Mouse (Mus musculus) embryo, embryonic 11.5 days (tissue): ENCODE results near the gene Josd2.

ENCODE experiments used
- DNase-seq: peaks from one replicate; pipeline ENCODE4 v3.0.0-alpha.2; 2012; ENCODE audit warnings: low read depth, low spot score

Gene Josd2

DNA sequence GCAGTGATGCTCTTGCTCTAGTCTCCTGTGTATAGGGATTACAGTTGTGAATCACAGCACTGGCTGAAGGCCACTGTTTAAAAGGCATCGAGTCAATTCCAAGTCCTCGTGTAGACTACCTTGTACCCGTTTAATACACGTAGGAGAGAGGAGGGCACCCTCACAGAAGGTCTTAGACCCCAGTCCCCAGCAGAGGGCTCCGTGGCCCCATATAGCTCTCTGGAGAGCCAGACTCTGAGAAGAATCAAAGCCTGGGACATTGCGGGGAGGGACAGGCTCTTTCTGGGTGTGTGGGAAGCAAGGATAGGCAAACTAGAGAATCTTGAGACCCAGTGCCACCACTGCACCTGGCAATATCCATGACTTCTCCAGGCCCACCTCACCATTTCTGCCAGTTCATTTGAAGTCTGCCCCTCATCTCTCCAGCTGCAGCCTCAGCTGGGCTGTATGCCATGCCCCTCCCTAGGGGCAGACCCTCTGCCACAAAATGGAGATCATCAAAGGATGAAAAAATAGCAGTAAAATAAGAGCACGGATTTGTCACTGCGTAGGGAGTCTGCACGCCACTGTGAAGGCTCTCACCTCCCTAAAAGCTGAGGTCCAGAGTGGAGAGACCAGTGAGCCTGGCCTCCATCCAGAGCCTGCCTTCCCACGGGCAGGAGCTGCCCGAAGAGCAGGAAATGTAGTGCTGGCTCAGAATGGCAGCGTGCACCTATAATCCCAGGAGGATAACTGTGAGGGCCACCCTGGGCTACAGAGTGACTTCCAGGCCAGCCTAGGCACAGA is 21.5 kb upstream of the Josd2 start:
- no peak for DNase-seq

DNA sequence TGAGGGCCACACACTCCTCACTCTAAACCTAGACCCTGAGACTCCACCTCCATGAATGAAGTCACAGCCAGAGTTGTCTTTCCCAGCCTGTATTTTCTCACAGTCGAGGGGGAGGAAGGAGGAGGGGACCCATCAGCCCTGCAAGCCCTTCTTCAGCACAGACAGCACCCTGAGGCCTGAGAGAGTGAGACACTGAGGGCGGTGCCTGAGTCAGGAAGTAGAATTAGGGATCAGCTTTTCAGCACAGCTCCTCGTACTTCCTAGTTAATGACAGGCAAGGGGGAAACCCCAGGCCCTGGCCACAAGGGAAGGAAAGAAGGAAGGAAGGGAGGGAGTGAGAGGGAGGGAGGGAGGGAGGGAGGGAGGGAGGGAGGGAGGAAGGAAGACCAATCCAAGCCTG is 14.5 kb upstream of the Josd2 start:
- DNase-seq = no peak

DNA sequence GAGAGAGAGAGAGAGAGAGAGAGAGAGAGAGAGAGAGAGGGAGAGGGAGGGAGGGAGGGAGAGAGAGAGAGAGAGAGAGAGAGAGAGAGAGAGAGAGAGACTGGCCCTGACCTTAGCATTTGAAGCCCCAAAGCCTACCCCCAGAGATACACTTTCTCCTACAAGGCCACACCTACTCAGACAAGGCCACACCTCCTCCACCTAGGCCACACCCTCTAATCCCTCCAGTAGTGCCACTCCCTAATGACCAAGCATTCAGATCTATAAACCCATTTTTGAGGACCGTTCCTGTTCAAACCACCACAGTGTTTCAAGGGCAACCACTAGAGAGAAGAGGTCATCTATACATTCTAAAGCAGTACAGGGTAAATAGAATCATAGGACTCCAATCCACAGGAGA is 11.5 kb upstream of the Josd2 start:
- no peak for DNase-seq

DNA sequence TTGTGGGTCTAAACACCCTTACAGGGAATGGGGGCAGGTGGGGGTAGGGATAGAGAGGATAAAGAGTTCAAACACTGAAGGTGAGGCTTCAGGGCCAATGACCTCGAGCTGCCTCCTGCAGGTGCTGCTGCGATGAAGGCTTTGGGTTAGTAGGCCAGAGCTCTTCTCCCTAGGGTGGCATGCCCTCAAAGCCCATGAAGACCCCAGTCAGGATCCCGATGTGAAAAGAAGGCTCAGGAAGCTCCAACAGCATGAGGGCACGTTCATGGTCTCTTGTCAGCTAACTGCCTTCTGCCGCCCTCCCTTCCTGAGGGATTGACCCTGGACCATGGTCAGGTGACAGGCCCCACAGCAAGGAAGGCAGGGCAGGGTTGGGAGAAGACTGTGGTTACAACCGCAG is 7.7 kb upstream of the Josd2 start:
- no peak for DNase-seq

DNA sequence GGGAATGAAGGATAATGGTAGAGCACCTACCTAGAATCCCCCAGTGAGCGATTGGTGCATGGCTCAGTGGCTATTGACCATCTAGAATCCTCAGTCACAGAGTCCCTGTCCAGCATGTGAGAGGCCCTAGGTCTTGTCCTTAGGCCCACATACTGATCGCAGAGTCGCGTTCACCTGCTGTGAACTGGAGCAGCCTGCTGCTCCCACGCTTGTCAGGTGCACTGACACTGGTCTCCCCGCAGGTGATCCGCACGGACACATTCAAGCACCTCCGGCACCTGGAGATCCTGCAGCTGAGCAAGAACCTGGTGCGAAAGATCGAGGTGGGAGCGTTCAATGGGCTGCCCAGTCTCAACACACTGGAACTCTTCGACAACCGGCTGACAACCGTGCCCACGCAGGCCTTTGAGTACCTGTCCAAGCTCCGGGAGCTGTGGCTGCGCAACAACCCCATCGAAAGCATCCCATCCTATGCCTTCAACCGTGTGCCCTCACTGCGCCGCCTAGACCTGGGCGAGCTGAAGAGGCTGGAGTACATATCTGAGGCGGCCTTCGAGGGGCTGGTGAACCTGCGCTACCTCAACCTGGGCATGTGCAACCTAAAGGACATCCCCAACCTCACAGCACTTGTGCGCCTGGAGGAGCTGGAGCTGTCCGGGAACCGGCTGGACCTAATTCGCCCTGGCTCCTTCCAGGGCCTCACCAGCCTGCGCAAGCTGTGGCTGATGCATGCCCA is 6.8 kb upstream of the Josd2 start:
- no peak for DNase-seq

DNA sequence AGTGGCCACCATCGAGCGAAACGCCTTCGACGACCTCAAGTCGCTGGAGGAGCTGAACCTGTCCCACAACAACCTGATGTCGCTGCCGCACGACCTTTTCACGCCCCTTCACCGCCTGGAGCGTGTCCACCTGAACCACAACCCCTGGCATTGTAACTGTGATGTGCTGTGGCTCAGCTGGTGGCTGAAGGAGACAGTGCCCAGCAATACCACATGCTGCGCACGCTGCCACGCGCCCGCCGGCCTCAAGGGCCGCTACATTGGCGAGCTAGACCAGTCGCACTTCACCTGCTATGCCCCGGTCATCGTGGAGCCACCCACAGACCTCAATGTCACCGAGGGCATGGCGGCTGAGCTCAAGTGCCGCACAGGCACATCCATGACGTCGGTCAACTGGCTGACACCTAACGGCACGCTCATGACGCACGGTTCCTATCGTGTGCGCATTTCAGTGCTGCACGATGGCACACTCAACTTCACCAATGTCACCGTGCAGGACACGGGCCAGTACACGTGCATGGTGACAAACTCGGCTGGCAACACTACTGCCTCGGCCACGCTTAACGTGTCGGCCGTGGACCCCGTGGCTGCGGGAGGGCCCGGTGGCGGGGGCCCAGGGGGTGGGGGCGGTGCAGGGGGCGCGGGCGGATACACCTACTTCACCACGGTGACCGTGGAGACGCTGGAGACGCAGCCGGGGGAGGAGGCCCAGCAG is 6.1 kb upstream of the Josd2 start:
- no peak for DNase-seq

DNA sequence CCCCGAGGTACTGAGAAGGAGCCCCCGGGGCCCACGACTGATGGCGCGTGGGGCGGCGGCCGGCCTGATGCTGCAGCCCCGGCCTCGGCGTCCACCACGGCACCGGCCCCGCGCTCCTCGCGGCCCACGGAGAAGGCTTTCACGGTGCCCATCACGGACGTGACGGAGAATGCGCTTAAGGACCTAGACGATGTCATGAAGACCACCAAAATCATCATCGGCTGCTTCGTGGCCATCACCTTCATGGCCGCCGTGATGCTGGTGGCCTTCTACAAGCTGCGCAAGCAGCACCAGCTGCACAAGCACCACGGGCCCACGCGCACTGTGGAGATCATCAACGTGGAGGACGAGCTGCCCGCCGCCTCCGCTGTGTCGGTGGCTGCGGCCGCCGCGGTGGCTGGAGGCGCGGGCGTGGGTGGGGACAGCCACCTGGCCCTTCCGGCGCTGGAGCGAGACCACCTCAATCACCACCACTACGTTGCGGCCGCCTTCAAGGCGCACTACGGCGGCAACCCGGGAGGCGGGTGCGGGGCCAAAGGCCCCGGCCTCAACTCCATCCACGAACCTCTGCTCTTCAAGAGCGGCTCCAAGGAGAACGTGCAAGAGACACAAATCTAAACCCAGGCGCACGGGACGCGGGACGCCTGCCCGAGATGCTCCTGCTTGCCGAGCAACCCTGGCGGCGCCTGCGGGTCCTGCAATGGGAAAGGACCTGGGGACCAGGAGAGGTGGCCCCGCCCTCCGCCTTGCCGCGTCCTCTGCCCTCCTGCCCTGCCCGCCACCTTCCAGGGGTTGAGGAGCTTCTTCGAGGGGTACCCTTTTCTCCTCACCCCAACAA is 5.3 kb upstream of the Josd2 start:
- peak; percentile 51 for DNase-seq

DNA sequence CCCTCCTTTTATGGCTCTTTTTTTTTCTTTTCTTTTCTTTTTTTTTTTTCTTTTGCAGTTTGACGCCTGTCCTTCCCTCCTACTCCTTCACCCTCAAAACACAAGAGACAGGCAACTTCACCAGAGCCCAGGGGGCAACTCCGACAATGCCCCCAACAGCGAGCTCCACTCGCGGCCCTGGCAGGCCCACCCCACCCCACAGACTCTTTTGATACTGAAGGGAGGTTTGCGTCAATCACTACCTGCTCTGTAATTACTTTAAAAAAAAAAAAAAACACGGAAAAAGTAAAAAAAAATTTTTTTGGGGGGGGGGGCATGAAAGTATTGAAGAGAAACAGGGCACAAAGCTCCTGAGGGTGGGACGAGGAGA is 4.7 kb upstream of the Josd2 start:
- no peak for DNase-seq

DNA sequence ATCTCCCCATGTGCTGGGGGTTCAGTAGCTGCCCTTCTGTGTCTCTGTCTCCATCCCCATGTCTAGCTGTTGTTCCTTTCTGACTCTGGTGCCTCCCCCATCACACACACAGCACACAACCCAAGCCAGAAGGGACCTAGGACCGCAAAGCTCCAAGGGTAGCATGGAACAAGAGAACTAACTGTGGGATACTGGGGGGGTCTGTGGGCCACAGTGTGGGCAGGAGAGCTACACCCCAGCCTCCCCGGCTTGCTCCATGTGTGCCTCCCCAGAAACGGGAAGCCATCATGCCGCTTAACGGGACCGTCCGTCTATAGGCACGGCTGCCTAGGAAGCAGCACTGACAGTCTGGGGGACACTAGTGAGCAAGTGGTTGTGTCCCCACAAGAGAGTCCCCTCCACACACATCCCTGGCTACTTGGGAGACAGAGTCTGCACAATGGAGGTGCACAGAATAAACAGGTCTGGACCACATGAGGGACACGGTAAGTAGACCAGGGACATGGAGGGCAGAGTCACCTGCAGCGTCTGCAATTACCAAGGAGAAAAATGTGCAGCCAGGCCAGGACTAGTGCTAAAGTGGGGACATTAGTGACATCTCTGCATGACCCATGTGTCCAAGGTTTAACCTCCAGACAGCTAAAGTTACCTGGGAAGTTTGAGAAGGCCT is 4.1 kb upstream of the Josd2 start:
- DNase-seq = no peak

DNA sequence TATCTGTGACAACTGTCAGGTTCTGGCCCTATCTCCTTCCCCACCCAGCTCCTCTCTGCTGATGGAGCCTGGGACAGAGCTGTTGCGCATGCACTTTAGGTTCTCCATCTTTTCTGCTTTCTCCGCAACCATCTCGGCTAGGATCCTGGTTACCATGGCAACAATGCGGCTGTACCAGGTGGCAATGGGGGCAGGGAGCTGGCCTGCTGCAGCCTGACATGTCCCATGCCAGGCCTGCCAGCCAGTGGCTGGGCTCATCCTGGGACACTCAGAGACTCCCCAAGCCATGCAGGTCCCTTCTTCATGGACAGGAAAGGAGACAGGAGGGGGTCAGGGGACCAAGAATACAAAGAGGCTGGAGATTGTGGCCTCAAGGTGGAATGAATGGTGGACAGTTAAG is 3.3 kb upstream of the Josd2 start:
- no peak for DNase-seq

DNA sequence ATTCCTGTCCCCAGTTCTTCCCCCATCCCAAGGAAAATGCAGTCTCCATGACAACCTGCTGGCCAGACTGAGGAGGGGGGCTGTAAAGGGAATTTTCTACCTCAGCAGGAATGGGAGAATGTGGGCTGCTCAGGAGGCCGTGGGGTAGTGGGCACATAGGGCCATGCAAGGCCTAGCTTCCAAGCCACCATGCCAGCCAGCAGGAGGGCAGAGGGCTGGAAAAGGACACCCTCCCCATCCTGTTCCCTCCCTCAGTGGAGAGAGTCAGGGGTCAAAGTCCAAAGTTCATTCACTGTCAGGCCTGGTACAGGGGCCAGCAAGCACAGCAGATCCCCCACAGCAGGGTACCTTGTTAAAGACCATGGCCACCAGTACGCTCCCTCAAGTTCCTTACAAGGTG is 2.7 kb upstream of the Josd2 start, which contains the start of gene Aspdh:
Gene Aspdh, plus strand, starts transcription at position 281 of the 400 bp plus-strand sequence.
- no peak for DNase-seq

DNA sequence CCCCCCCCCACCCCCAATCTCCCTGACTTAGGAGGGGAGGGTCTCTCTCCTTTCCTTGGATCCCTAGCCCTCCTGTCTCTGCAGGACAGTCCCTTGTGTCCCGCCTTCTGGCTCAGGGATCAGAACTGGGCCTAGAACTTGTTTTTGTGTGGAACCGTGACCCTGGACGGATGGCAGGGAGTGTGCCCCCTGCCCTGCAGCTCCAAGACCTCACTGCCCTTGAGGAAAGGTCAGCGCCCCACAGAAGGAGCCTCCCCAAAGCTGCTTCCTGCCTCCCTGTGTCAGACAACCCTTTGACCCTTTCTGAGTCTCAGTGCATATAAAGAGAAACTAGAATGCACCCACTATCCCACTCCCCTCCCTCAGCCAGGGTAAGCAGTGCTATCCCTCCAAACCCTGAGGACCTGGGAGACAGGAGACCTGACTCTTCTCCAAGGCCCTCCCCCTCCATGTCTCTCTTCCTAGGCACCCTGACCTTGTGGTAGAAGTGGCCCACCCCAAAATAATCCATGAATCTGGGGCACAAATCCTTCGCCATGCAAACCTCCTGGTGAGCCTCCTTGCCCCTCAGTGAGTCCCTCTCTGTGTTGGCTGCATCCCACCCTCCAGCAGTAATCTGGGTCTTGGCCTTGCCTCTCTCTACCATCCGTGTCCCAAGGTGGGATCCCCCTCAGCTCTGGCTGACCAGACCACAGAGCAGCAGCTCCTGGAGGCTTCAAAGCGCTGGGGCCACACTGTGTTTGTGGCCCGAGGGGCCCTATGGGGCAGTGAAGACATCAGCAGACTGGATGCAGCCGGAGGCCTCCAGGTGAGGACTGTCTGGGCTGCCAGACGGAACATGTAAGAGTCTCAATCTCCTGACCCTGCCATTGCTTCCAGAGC is 1.5 kb upstream of the Josd2 start:
- DNase-seq = no peak

DNA sequence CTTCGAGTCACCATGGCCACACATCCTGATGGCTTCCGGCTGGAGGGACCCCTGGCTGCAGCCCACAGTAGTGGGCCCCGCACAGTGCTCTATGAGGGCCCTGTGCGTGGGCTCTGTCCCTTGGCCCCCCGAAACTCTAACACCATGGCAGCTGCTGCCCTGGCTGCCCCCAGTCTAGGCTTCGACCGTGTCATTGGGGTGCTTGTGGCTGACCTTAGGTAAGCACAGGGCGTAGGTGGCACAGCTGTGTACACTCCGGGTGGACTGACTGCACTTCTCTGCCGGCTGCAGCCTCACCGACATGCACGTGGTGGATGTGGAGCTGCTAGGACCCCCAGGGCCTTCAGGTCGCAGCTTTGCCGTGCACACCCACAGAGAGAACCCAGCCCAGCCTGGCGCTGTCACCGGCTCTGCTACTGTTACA is 880 bp upstream of the Josd2 start:
- no peak for DNase-seq

DNA sequence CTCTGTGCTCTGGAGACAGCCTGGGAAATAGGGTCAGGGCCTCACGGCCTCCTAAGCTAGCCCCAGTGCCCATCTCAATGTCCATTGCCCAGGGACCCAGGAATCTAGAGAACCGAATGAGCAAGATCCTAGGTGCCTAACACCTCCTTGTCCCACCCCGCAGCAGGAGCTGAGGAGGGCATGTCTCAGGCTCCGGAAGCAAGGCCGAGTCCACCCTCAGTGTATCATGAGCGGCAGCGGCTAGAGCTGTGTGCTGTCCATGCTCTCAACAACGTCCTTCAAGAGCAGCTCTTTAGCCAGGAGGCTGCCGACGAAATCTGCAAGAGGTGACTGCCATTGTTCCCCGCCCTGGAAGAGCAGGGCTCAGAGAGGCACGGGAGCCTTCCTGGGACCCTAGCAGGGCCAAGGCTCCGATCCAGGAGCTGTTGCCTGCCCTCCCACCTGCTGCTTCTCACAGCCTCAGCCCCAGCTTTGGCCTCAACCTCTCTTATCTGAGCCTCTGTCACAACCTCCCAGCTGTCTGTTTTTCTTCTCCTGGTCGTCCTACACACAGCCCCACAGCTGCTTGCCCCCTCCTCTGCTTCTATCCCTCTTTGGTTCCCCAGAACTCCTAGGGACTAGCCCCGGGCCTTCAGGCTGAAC is 985 bp downstream of the Josd2 start:
- DNase-seq = no peak

DNA sequence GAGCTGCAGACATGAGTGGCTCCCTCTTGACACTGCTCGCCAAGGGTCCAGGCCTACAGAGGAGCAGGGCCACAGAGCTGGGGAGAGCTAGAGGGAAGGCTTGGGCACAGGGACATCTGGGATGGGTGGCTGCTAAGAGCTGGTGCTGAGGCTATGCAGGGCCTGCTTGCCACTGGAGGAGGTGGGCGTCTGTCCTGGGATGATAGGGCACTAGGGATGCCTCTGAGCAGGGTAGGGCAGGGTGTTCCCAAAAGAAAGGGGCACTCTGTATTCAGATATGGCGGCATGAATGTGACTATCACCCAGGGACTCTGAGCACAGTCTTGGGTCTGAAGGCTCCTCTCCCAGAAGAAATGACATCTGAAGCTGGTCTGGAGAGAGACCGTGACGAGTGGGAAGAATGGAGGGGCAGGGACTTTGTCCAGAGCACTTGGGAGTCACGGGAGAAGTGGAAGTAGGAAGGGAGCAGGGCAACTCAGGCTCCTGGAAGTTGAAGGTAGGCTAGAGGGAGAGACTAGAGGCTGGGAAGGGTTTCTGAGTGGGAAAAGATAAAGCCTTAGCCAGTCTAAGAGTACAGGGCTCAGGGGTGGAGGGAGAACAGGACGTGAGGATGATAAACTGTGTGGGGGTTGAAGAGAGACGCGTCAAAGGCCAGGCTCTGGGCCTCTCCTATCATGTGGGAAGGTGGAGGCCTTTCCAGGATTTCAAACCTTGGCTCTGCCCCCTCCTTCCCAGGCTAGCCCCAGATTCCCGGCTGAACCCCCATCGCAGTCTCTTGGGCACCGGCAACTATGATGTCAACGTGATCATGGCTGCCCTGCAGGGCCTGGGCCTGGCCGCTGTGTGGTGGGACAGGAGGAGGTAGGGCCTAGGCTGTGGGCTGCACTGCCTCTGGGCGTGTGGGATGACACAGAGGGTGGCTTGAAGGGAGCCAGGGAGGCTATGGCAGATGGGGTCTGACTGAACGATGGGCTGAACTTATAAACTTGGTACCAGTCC is 2.2 kb downstream of the Josd2 start:
- DNase-seq = no peak

DNA sequence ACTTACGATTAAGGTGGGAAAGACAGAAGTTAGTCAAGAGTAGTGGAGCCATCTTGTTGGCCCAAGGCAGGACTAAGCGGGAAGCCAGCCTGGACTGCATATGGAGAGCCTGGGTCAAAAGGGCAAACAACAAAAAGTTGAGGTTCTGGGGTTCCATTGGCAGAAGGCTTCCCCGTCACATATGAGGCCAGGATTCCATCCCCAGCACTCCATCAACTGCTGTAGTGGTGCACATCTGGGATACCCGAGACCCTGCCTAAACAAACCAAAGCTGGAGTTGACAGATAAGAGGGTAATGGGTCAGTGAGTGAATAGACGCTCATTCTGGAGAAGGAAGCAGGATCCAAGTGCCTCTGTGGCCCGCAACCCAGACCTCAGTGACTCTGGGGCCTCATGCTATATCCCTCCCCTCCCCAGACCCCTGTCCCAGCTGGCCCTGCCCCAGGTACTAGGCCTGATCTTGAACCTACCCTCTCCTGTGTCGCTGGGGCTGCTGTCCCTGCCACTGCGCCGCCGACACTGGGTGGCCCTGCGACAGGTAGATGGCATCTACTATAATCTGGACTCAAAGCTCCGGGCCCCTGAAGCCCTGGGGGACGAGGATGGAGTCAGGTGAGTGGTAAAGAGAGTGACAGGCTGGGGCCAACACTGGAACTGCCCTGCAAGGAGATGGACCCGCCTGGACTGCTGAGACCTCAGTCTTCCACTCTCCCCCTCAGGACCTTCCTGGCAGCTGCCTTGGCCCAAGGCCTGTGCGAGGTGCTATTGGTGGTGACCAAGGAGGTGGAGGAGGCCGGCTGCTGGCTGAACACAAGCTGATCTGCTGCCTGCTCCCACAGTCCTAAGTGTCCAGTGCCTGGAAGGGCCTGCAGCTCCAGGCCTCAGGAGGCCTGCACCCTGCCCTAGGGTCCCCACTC is 3.2 kb downstream of the Josd2 start:
- DNase-seq = no peak

DNA sequence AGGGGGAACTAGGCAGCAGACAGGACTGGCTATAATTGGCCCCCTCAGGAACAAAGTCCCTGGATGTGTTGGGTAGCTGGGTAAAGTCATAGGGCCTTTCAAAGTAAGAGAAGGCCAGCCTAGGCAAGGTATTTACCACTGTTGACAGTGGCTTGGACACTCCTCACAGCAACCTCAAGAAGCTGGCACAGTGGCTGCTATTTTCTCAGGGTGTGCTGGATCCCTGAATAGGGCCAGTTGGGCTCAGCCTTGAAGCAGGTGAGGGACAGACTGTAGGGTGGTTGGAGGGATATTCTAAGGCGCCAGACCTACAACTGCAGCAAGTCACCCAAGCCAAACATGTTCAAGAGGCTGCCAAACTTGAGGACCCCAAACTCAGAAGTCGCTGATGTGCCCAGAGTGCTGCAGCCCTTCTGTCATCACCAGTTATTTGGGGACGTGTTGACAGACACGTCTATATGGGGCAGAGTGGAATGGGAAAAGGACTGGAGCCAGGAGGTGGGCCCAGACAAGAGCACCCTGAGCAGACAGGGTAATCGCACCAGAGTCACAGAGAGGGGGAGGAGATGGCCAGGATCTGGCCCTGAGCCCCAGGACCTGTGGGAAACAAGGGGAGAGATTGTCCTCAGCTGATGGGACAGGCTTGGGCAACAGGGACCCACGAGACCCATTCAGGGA is 4.2 kb downstream of the Josd2 start:
- no peak for DNase-seq
